Mouse (Mus musculus) G1E (cell line): ENCODE data around the gene Gabrr2.

Experiments used
- CTCF ChIP-seq: IDR thresholded peaks from 2 replicates; pipeline ENCODE4 v1.5.1; 2012; ENCODE audit warnings: low read depth, low read length, inconsistent platforms, mixed read lengths
- GATA1 ChIP-seq: IDR thresholded peaks from 2 replicates; pipeline ENCODE4 v1.6.1; 2012; ENCODE audit warnings: borderline replicate concordance, low read length, inconsistent platforms, mixed read lengths
- TAL1 ChIP-seq: conservative IDR thresholded peaks from 2 replicates; pipeline ENCODE4 v1.6.1; 2012; ENCODE audit warnings: low read depth, low read length, inconsistent platforms, mixed read lengths

GRCm38 (mm10) chr4:33078492-33078891 is 15.7 kb downstream of the Gabrr2 start:
- TF ChIP-seq CTCF = no peak
- TF ChIP-seq TAL1 = no peak
- TF ChIP-seq GATA1 = no peak
